Comparison of ENCODE assay signal across 21 mouse cellular contexts in genomic region chr16:43637241-43637640, GRCm38 (mm10). TPM values are rescaled to one million over a fixed set of nuclear protein-coding genes. Genes with fewer than 3 reads are reported as not detected.
"Had no signal": no experiment of that assay in that cellular context is flagged by ENCODE, and none has a peak within 500 bp of the region (broad histone marks: within the 10 kb centered on the region; RNA-seq: fewer than 3 reads in every experiment).

No protein-coding gene starts in this region.

- H3K27ac ChIP-seq: lung, embryonic 15.5 days; macrophage; midbrain, embryonic 12.5 days; midbrain, embryonic 15.5 days; neural tube, embryonic 12.5 days; stomach, embryonic 15.5 days; stomach, postnatal 0 days had no signal

- H3K4me2 ChIP-seq: lung, embryonic 15.5 days; midbrain, embryonic 12.5 days; midbrain, embryonic 15.5 days; neural tube, embryonic 12.5 days; stomach, embryonic 15.5 days had no signal

- H3K9ac ChIP-seq: liver, postnatal 0 days; lung, embryonic 15.5 days; midbrain, embryonic 12.5 days; midbrain, embryonic 15.5 days; neural tube, embryonic 12.5 days; stomach, embryonic 15.5 days had no signal

- H3K27me3 ChIP-seq: lung, embryonic 15.5 days; megakaryocyte, embryonic 14.5 days; midbrain, embryonic 12.5 days; midbrain, embryonic 15.5 days; neural tube, embryonic 12.5 days; stomach, embryonic 15.5 days had no signal

- H3K4me3 ChIP-seq: lung, embryonic 15.5 days; megakaryocyte, embryonic 14.5 days; midbrain, embryonic 12.5 days; midbrain, embryonic 15.5 days; neural tube, embryonic 12.5 days; stomach, embryonic 15.5 days had no signal

- H3K9me3 ChIP-seq: lung, embryonic 15.5 days; megakaryocyte, embryonic 14.5 days; midbrain, embryonic 12.5 days; midbrain, embryonic 15.5 days; neural tube, embryonic 12.5 days; stomach, embryonic 15.5 days had no signal

- H3K4me1 ChIP-seq: megakaryocyte, embryonic 14.5 days; midbrain, embryonic 12.5 days; midbrain, embryonic 15.5 days; neural tube, embryonic 12.5 days; stomach, embryonic 15.5 days had no signal

- H3K36me3 ChIP-seq: lung, embryonic 15.5 days; midbrain, embryonic 15.5 days; stomach, embryonic 15.5 days had no signal

- ATAC-seq: liver, postnatal 0 days; lung, postnatal 0 days; midbrain, embryonic 15.5 days had no signal

- DNase-seq: liver, postnatal 0 days; lung, adult 2 months; lung, postnatal 14 days; lung, postnatal 36 days; right cerebral cortex, postnatal 14 days; thymus, adult 2 months; thymus, postnatal 25 days; thymus, postnatal 4 days had no signal

RNA-seq across cellular contexts. Expression of gene Tigit, which starts 26.7 kb away (rescaled TPM):
- total RNA-seq: megakaryocyte progenitor cell, adult 5-6 weeks; midbrain, postnatal 0 days; neutrophil, adult 5-6 weeks had no signal
- polyA plus RNA-seq: lung, postnatal 0 days; macrophage; midbrain, embryonic 15.5 days; neural tube, embryonic 12.5 days; stomach, embryonic 15.5 days; stomach, postnatal 0 days; testis, adult 2 months had no signal
